Mouse (Mus musculus) heart, postnatal 25 days (tissue): ENCODE measurements around the gene Mybpc3. TPM values are rescaled to one million over a fixed set of nuclear protein-coding genes. Genes with fewer than 3 reads are reported as not detected.

ENCODE experiments used
- DNase-seq: peaks from one replicate; pipeline ENCODE4 v3.0.0; 2022; ENCODE audit warnings: low spot score
- intact Hi-C: fragments of 180-260 bp; cut with DNase I; formaldehyde crosslinking; loops from one replicate; pipeline ENCODE4 v1.15.1; 2025
- total RNA-seq, 2 experiments: library from RNA; stranded (reverse); gene quantifications; 2 replicates each; pipeline ENCODE4 v1.2.3; 2021

Gene Mybpc3
- total RNA-seq, result 1,000 to 10,000 TPM; 1,615 to 1,699 TPM

DNA sequence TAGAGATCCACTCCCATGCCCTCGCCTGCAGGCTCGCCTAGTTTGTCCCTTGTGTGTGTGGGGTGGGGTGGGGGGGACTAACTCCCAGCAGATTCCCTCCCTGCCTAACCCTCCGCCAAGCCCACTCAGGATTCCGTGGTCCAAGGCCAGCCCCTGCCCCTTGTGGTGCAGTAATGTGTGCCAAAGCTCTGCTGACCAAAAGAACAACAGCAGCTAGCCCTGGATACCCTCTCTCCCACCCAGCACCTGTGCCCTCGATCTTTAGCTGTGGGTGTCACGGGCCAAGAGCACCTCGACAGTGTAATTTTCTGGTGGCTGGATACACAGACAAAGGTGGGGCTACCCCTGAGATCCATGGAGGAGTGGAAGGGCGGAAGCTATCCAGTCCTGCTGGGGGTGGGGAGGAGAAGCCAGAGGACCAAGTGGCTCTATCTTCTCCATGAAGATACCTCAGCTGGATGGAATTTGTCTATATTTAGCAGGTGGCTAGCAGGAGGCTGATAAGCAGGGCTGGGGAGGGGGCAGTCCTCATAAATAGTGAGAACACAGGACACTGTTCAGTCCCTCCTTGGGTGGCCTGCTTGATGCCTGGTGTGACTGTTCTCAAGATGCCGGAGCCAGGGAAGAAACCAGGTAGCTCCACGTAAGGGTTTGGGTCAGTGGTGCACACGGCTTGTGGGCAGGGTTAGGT, at the start of gene Mybpc3:
Gene Mybpc3, plus strand, starts transcription at position 560 of the 691 bp plus-strand sequence.
- DNase-seq, result no peak
- intact Hi-C loops, result loop anchor here (5.0 kb wide), 2 partner anchors 150 to 365 kb away; no protein-coding TSS in a partner anchor

- intact Hi-C loops, result loop anchor here (5.0 to 10.0 kb wide), 2 partner anchors 151 to 324 kb away; partner anchors contain the start of gene Fnbp4
- DNase-seq, result no peak
Observed at GRCm38 (mm10) chr2:91068162-91068871, 49.6 kb upstream of the Mybpc3 start.

GRCm38 (mm10) chr2:91068872-91069165, 49.1 kb upstream of the Mybpc3 start:
- intact Hi-C loops, result loop anchor here (5.0 to 10.0 kb wide), 2 partner anchors 152 to 324 kb away; partner anchors contain the start of gene Fnbp4
- DNase-seq, result no peak

- intact Hi-C loops, result loop anchor here (5.0 to 10.0 kb wide), 2 partner anchors 152 to 325 kb away; partner anchors contain the start of gene Fnbp4
- no peak for DNase-seq
Observed at GRCm38 (mm10) chr2:91069306-91070000, 48.5 kb upstream of the Mybpc3 start.

GRCm38 (mm10) chr2:91070076-91070800, 47.7 kb upstream of the Mybpc3 start, which contains the start of gene Slc39a13:
Gene Slc39a13, minus strand, starts transcription at chr2:91070417.
- DNase-seq, result peak; percentile 95
- intact Hi-C loops, result loop anchor here (1.0 to 5.0 kb wide), 2 partner anchors 31 to 127 kb away; no protein-coding TSS in a partner anchor

DNA sequence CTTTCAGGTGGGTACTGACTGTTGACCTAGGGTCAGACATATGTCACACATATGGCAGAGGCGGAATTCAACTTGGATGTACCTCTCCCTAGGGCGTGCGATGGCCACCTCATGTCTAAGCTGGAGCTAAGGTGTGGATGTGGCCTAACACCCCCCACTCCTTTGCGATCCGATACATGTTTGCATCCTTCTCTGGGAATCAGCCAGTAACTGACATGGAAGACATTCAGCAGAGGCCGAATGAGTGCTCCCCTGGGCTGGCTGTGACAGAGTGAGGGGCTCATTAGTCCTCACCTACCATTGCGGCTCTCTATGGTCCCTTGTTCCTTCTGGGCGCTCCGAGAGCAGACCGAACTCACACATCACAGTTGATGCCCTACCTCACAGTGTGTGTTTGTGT, 46.9 kb upstream of the Mybpc3 start:
- no peak for DNase-seq
- intact Hi-C loops, result loop anchor here (5.0 kb wide), 1 partner anchor 126 kb away; no protein-coding TSS in a partner anchor

GRCm38 (mm10) chr2:91072092-91072491, 45.9 kb upstream of the Mybpc3 start:
- intact Hi-C loops, result loop anchor here (5.0 kb wide), 1 partner anchor 125 kb away; no protein-coding TSS in a partner anchor
- no peak for DNase-seq

DNA sequence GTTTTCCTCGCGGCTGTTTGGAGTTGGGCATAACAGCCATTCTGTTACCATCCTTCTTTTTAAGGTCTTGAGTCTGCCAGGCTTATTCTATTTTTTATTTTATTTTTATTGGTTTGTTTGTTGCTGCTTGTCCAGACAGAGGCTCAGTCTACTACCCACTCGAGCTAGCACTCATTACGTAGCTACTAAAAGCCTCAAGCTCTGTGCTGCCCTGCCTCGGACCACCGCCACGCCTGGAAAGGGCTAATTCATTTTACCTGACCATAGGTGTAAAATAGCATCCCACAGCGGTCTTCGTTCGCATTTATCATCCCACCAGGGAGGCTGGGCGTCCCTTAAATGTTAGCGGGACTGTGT, 40.0 kb upstream of the Mybpc3 start:
- intact Hi-C loops, result no loop called here

GRCm38 (mm10) chr2:91078314-91079025, 39.5 kb upstream of the Mybpc3 start:
- no peak for DNase-seq
- intact Hi-C loops, result no loop called here

More for the DNA sequence above, 40.0 kb upstream of the Mybpc3 start:
- no peak for DNase-seq

- intact Hi-C loops, result no loop called here
- DNase-seq, result no peak
Observed at GRCm38 (mm10) chr2:91079026-91079384, 38.9 kb upstream of the Mybpc3 start.

- DNase-seq, result no peak
- intact Hi-C loops, result no loop called here
Observed at GRCm38 (mm10) chr2:91080784-91081513, 37.0 kb upstream of the Mybpc3 start.

DNA sequence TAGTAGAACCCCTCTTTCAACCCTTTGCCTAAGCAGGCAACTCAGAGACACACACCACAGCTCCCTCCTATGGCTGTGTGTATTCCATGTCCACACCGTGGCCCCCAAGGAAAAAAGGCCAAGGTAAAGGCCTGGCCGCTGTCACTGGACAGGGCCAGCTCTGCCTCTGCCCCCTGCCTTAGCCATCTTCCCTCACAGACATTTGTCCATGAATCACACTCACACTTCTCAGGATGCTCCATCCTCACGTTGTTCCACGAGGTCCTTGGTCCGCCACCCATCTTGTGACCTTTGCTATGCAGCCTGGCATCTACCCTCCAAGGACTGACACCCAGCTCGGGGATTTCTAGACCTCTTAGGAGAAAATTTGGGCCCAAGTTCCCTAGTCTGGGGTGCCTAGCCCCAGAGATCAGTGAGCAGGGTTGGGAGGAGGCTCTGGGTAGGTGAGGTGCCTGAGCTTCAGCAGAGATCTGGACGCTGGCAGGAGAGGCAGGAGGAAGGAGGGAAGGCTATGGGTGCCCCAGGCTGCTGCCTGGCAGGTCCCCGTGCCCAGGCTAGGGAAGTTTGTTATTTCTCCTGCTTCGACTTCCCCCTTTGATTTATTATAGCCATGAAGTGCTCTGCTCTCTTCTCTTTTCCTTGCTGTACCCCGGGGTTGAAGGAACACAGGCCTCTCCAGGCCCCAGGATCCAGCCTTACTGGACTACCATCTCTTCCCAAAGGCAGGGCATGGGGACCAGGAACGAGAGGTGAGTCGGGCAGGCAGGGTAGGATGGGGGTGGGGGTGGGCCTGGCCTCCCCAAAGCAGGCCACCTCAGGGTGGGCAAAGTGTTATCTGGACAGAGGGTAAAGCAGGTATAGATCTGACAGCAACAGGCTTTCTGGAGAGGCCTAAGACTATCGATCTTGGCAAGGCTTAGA, 35.9 kb upstream of the Mybpc3 start, which contains the start of gene Spi1:
Gene Spi1, plus strand, starts transcription at position 616 of the 921 bp plus-strand sequence.
- no peak for DNase-seq
- intact Hi-C loops, result no loop called here

DNA sequence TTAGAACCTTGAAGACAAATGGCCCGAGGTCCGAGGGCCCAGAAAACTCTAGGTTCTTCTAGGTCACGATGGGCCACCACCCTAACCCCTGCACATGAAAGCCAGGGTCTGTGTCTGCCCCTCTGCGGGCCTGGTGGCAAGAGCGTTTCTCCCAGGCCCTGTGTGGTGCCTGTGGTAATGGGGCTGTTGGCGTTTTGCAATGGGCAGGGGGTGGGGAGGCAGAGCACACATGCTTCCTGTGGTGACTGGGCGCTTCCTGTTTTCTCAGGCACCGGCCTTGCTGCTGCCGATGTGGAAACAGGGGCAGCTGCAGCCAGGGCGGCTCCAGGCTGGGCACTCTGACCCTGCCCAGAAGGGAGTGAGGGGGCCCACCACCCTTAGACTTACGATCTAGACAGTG, 35.1 kb upstream of the Mybpc3 start:
- DNase-seq, result peak; percentile 54
- intact Hi-C loops, result no loop called here

GRCm38 (mm10) chr2:91083366-91083940, 34.5 kb upstream of the Mybpc3 start:
- no peak for DNase-seq
- intact Hi-C loops, result no loop called here

DNA sequence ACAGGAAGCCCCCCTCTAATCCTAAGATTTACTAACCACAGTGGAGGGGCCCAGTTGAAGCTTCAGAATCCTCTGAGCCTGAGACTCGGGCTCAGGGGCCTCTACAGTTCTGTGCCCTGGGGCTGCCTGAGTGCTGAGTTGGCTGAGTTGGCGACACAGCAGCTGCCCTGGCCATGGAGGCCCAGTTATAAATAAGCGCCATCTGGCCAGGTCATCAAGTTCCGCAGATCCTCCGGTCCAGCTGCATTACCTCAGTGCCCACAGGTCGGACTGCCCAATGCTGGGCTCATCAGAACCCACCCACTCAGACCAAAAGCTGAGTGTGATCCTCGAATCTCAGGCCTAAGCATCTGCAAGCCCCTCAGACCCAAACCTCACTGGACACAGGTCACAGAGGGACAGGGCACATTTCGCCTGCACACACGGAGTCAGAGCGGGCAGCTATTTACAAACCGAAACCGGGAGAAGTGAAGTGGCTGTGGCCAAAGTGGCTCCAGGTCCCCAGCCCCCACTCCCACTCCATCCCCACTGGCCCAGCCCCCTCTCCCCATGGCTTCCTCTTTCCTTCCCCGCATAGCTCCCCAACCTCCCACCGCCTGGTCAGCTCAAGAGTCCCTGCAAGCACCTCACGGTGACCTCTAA, 33.6 kb upstream of the Mybpc3 start:
- DNase-seq, result no peak
- intact Hi-C loops, result no loop called here

- no peak for DNase-seq
- intact Hi-C loops, result no loop called here
Observed at GRCm38 (mm10) chr2:91085494-91086391, 32.2 kb upstream of the Mybpc3 start.
